Mouse (Mus musculus) small intestine, adult 2 months (tissue): ENCODE measurements around the gene Lix1l.

Experiments used
- CTCF ChIP-seq: fragments of 200-500 bp; IDR thresholded peaks from 2 replicates; pipeline ENCODE4 v1.5.1; 2012; ENCODE audit warnings: low read depth, mild to moderate bottlenecking, control low read depth, inconsistent platforms, low read length, moderate library complexity, mixed read lengths; ENCODE audit not compliant: insufficient replicate concordance, insufficient read length; ENCODE audit errors: extremely low read depth
- POLR2A ChIP-seq: fragments of 200-500 bp; IDR thresholded peaks from 2 replicates; pipeline ENCODE4 v1.6.1; 2012; ENCODE audit warnings: low read depth, mild to moderate bottlenecking, control low read depth, inconsistent platforms, low read length, moderate library complexity

DNA sequence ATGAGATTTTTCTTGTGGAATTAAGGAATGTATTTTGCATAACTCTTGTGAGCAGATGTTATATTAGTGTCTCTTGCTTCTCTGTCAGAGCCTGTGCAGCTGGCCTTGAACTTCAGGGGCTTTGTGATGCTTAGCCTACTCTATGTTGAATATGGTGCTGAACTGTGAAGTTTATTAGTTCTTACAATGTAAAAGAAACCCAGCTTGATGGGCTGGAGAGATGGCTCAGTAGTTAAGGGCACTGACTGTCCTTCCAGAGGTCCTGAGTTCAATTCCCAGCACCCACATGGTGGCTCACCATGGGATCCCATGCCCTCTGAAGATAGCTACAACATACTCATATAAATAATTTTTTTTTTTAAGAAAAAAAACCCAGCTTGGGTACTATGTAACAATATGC lies 31.1 kb downstream of the Lix1l start:
- no peak for TF ChIP-seq CTCF
- no peak for TF ChIP-seq POLR2A
